Mouse (Mus musculus) cerebellum, adult 9-11 months (tissue): ENCODE data around the gene Dgki.

Experiments
- DNase-seq: peaks from one replicate; pipeline ENCODE4 v3.0.0; 2022

Dgki gene

GRCm38 (mm10) chr6:36903159-36903794, 396.7 kb downstream of the Dgki start:
- no peak for DNase-seq

GRCm38 (mm10) chr6:36899872-36900271, 400.1 kb downstream of the Dgki start:
- DNase-seq, result no peak

GRCm38 (mm10) chr6:36898412-36898811, 401.6 kb downstream of the Dgki start:
- DNase-seq, result no peak

- no peak for DNase-seq
These were observed 402.3 kb downstream of the Dgki start for GRCm38 (mm10) chr6:36897616-36898149.

- DNase-seq, result no peak
These were observed 403.3 kb downstream of the Dgki start for GRCm38 (mm10) chr6:36896656-36897055.

- DNase-seq, result no peak
These were observed 408.2 kb downstream of the Dgki start for GRCm38 (mm10) chr6:36891820-36892219.

- no peak for DNase-seq
These were observed 409.2 kb downstream of the Dgki start for GRCm38 (mm10) chr6:36890776-36891175.

GRCm38 (mm10) chr6:36890296-36890695, 409.7 kb downstream of the Dgki start:
- DNase-seq, result no peak

- no peak for DNase-seq
These were observed 418.7 kb downstream of the Dgki start for GRCm38 (mm10) chr6:36881309-36881708.

- no peak for DNase-seq
These were observed 419.2 kb downstream of the Dgki start for GRCm38 (mm10) chr6:36880643-36881263.

- DNase-seq, result no peak
These were observed 422.6 kb downstream of the Dgki start for GRCm38 (mm10) chr6:36877399-36877798.

- no peak for DNase-seq
These were observed 423.6 kb downstream of the Dgki start for GRCm38 (mm10) chr6:36876426-36876825.

GRCm38 (mm10) chr6:36875926-36876325, 424.1 kb downstream of the Dgki start:
- no peak for DNase-seq

GRCm38 (mm10) chr6:36872876-36873275, 427.1 kb downstream of the Dgki start:
- no peak for DNase-seq

- no peak for DNase-seq
These were observed 431.8 kb downstream of the Dgki start for GRCm38 (mm10) chr6:36868217-36868616.

GRCm38 (mm10) chr6:36858258-36859041, 441.5 kb downstream of the Dgki start:
- DNase-seq, result no peak

- no peak for DNase-seq
These were observed 442.2 kb downstream of the Dgki start for GRCm38 (mm10) chr6:36857627-36858257.

- DNase-seq, result peak; percentile 70
These were observed 449.4 kb downstream of the Dgki start for GRCm38 (mm10) chr6:36850422-36851129.

- DNase-seq, result peak; percentile 45
These were observed 454.7 kb downstream of the Dgki start for GRCm38 (mm10) chr6:36845288-36845687.

GRCm38 (mm10) chr6:36844258-36844657, 455.7 kb downstream of the Dgki start:
- DNase-seq, result peak; percentile 83

- DNase-seq, result no peak
These were observed 456.9 kb downstream of the Dgki start for GRCm38 (mm10) chr6:36843031-36843488.
